Mouse (Mus musculus) WW6 (cell line): Measurements from ENCODE around the gene Apol6.

Source experiments
- DNase-seq: peaks from one replicate; pipeline ENCODE4 v3.0.0-alpha.2; 2013; ENCODE audit warnings: low read depth, low spot score

The Apol6 gene

DNA sequence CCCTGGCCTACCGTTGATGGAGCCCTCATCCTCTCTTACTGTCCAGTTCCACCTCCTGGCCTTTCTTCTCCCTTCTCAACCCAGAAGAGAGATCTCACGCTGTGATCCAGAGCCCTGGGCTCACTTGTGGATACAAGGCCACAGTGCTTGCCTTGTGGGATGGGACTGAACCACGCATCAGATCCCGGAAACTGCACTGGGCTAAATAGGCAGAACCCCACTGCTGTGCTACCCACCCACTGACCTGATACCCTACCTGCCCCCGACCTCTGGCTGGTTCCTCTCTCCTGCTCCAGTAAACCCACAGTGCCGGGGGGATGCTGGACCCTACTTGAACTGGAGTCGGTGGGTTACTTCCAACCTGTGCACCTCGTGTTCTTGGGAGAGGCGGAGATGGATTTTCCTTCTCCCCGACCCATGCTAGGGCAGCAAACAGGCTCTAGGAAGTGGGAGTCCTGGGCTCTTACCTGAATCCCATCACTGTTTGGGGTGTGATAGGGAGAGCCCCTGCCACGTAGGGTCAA lies 26.3 kb downstream of the Apol6 start:
- no peak for DNase-seq

DNA sequence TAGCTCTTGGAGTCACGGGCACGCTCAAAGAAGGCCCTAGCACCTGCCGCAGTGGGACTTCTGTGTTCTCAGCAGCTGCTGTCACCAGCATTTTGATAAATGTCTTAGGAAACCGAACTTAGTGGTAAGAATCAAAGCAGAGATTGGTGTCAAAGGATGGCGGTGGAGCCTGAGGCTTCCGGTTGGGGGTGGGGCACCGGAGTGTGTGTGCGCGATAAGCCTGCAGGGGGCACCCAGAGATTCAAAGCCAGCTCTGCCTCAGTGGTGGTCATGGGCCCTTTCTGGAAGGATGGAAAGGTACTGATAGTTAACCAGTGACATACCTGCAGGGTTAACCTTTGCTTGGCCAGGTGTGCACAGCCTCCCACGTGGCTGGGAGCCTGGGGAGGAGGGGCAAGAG lies 27.0 kb downstream of the Apol6 start:
- DNase-seq: no peak

DNA sequence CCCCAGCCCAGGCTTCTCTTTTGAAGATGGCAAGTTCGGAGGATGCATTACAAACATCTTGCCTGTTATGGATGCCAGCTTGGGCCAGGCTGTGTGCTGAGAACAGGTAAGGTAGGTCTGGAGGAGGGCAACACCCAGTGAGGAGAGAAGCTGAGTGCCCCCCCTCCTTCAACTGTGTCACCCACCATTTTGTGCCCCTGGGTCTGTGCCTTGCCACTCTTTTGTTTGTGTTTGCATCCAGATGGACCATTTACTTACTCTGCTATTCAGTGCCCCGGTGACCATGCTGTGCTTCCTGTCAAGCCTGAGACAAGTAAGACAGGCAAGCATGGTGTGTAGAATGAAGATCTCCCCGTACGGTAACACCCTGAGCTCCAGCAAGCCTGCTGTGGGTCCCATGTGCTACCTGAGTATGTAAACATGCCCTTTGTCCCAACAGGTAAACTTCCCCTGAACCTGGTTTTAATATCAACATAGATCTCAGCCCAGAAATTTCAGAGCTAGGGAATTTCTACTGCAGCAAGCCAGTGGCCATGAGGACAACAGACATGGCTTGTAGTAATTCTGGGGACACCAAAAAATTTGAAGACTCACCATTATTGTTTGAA lies 28.1 kb downstream of the Apol6 start:
- DNase-seq: no peak

DNA sequence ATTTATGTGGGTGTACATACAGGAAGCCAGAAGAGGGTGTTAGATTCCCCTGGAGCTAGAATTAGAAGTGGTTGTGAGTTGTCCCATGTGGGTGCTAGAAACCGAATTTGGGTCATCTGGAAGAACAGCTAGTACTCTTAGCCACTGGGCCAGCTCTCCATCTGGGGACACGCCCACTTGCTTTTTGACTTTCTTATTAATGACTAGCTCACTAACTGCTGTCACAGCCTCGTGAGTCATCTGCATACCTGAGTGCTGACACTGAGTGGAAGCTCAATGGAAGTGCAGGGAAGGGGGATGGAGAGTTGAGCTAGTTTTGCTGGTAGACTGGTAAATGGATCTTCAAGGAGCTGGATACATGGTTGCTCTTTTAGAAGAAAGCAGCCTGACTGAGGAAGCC lies 32.0 kb downstream of the Apol6 start:
- DNase-seq: no peak

DNA sequence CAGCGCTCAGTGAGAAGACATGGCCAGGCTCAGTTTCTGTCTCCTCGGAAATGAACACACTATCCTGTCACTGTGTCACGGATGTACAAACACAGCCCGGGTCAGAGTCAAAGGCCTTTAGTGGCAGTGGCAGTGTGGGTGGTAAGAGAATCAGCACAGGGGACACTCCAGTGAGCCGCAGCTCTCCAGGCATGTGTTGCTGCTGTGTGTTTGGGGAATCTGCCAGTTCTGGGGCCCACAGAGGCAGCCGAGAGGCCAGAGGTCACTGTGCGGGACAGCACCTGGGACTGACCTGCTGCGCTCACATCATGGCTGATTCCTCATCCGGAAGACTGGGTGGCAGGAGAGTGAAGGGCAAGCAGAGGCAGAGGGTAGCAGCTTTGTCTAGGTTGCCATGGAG lies 33.4 kb downstream of the Apol6 start:
- DNase-seq: no peak

DNA sequence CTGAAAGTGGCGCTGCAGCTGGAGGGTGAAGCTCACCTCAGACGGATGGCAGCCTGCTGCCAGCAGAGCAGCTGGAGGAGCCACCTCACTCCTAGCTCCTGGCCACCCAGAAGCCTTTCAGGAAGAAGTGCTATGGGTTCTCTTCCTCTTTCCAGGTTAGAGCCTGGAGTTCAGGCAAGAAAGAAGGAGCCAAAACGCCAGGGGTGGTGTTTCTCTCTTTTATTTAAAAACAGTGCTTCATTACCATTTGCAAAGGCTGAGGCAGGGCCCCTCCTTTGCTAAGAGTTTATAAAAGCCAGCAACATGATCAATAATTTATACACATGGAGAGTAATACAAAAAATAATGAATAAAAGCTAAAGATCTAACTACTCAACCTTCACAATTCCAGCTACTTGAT lies 34.3 kb downstream of the Apol6 start:
- DNase-seq: no peak

DNA sequence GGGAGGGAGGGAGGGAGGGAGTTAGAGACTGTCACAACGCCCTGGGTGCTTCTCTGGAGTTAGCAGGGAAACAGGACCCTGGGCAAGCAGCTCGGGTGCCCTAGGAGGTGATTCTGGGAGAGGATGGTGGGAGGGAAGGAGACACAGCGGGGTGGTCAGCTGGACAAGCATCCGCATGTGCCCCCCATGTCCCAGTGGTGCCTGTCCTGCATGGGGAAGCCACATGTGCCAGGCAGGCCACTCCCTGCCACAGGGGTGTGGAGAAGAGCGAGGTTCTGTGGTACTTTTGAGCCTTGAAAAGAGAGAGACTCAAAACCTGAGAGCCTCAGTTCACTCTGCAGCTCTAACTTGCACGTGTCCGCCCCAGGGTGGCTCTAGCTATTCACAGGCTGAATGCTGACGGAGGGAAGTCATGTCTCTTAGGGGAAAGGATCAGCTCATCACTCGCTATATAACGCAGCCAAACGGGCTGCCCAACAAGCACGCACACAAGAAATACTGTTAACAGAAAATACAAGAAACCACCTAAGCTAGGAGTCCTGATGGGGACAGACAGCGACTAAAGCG lies 34.8 kb downstream of the Apol6 start:
- no peak for DNase-seq

DNA sequence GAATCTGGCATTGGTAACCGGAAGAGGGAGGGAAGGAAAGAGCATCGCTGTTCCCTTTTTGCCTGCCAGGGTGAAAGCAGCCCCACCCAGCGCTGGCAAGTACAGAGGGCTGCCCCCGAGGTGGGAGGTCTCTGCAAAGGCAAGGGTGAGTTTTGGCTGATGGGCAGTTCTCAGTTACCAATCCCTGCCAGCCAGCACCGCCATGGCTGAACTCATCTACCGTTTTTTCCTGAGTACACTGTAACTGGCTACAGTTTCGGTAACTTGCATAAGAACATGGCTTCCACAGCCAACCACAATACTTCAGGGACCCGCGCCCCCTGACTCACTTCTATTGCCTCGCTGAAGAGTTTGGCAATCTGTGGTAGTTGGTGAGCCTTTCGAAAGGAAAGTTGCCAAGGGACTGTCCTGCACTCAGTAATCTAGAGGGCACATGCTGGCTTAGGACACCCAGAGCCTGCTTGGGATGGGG lies 35.4 kb downstream of the Apol6 start:
- DNase-seq: no peak

DNA sequence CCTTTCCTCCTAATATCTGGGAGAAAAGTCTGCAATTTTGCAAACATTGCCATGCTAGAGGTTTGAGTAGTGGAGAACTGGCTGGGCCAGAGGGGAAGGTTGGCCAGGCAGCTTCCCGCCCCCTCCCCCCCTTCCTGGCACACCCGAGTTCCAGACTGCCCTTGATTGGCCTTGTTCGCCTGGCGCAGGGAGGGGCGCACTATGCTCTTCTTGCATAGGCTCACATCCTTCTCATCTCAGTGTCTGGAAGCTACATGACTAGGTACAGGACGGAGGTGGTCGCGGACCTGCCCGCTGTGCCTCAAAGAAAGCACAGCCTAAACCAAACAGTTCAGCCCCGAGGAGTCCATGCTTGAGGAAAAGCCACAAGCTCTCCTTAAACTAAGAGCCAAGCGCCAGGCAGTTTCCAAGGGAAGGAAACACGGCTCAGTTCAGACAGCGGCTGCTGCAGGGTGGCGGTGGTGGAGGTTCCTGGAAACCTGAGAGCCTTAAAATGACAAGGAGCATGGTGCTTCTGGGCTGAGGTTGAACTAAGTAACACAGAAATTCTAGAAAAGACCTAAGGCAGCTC lies 36.2 kb downstream of the Apol6 start:
- DNase-seq: no peak

DNA sequence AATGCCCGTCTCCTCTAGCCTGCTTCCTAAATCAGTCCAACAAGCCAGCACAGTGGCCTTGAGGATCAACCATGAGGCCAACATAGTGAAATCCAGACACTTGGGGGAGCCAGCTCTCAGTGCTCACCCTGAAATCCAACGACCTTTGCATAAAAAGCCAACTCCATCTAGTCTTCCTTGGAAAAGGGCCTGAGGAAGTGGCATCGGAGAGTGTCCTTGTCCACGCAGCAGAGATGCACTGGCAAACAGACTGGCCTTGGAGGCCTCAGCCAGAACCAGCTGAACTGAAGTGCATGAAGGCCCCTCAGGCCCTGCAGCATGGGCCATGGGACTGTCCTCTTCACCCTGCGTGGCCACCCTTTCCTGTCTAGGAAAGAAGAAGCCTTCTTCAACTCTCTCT lies 36.9 kb downstream of the Apol6 start:
- no peak for DNase-seq

DNA sequence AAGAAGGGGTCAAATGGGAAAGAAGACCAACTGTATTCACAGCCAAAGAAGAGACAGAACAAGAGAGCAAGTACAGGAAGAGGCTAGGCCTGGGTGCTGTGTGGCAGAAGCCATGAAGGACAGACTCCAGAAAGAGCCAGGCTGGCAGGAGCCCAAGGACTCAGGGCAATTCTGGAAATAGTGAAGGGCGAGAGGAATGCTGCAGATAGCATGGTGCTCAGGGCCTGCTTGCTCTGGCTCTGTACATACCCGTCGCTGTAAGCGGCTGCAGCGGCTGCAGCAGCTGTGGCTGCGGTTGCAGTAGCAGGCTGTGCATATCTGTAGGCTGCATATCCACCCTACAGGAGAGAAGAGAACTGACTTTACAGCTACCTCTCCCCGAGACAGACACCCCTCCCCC lies 41.3 kb downstream of the Apol6 start:
- no peak for DNase-seq

DNA sequence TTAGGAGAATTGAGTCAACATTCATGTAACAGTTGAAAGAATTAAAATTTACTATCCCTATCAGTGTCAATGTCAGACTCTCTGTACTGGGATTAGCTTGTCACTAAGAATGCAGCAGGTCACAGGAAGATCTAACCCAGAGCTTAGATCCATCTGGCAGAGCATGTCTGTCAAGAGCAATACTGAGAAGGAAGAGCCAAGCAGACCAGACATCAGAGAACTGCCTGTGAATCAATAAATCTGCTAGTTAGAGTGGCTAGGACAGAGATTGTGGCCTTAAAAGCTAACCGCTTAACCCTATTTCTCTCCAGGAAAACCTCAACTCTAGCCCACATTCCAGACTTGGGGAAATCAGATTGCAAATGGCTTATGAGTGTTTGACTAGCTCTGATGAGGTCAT lies 42.0 kb downstream of the Apol6 start:
- no peak for DNase-seq

DNA sequence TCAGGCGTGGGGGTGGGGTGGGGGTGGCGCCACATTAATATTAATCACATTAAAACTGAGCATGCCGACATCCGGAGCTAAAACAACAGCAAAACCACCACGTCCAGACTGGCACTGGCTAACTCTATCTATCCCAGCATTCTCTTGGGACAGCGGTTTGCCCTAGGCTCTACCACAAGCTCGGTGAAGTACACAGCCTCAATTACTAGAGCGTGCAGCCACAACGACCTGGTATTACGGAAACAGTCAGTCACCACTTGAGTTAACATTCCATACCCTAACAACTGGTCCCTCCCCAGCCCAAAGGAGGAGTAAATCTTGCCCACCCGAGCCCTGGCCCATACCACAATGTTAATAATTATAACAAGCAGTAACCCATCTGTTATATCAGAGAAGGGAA lies 44.7 kb downstream of the Apol6 start:
- no peak for DNase-seq

DNA sequence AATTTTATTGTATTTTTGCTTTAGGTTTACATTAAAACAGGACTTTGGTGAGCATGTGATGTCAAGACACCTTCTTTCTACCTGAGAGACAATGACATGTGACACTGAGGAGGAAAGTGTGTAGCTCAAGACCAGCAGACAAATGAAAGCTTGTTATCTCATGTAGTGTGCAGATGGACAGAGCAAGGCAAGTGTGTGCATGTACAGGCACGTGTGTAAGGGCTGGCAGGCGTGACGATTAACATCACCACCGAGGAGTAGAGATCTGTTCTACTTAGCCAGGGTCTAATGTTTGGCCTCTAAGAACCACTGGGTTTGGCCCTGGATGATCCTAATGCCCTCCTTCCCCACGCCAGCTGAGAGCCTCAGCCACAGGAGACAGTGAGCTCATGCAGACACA lies 46.0 kb downstream of the Apol6 start:
- DNase-seq: no peak

DNA sequence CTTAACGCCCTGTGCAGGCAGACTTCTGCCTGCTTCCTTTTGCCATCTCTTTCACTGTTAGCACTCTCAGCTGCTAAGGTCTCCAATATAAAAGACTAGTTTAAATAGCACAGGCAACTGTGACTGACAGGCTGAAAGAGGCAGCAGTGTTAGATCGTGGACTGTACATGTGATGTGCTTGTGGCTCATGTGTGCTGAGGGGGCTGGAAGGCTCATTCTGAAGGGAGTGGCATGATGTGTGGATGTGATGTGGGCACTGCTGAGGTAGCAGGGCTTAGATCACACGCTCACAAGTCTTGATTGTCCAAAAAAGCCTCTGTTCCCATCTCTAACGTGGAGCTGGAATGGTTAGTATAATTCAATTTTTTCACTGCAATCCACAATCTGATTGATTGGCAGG lies 46.9 kb downstream of the Apol6 start:
- DNase-seq: no peak

DNA sequence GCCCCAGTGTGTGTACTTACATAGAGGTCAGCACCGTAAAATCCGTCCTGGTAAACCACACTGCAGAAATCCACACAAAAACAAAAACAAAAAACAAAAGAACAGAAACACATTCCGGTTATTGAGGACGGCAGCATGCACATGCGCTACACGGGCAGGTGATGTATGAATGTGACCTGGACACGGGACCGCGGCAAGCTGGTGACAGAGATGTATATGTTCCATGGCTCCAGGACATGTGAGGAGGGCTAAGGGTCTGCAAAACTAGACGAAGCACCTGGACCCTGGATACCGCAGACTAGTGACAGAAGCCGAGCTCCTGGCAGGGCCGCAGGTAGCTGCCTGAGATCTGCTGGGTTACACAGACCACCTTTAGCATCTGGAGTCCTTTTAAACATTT lies 49.9 kb downstream of the Apol6 start:
- no peak for DNase-seq

DNA sequence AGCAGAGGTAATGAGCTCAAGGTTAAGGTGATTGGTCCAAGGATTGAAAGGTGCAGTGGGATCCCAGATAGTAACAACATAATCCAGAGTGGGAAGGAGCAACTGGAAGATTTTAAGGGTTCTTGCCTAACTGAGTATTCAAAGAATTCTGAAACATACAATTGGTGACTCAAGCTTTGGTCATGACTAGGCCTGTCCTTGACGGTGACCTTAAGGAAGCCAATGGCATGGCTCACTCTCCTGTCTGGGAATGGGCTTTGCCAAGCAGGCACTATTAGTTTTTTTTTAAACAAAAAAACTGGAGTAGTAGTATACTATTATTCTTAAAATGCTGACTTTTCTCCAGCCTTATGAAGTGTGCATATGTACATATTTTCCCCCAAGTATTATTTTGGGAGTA lies 50.7 kb downstream of the Apol6 start:
- DNase-seq: no peak

DNA sequence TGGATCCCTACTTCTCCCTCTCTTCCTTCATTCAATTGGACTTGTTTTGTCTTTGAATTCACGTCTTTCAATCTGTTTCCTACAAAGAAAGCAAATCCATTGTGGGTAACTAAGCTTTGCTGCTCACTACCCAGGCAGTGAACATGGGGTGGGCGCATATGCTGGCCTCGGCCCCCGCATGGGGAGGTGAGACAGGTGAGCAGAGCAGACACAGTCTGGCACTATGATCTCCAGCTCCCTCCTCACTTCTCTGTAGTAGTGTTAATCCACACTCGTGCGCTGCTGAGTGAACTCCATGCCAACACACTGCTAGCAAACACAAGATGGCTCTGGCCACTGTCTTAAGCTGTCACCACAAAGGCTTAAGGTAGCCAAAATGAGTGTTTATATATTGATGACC lies 52.8 kb downstream of the Apol6 start:
- DNase-seq: no peak

DNA sequence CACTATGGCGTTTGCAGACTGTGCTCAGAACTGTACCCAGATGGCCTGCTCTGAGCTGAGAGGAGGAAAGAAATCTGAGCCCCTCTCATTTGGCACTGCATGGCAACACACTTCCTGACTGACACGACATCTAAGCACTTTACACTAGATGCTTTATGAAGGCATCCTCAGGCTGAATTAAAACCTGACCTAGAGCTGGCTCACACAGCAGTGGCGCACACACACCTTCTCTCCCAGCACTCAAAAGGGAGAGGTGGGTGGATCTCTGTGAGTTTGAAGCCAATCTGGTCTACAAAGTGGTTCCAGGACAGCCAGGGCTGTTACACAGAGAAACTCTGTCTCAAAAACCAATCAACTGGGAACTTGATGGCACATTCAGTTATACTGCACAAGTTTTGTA lies 55.2 kb downstream of the Apol6 start:
- no peak for DNase-seq

DNA sequence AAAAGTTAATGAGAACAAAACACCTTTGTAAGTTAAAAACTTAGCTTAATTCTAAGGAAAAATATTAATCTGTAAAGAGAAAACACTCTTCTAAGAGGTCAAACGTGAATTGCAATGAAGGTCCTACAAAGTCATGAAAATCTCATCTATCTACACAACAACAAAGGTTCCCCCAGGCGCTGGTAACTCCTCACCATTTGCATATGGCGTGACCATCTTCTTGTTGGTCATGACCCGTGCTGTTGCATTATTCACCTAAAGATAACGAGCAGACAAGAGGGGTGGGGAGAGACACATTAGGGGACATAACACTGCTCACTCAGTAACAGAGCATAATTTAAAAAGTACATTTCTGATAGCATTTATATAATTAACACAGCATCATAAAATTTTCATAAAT lies 58.2 kb downstream of the Apol6 start:
- DNase-seq: no peak

DNA sequence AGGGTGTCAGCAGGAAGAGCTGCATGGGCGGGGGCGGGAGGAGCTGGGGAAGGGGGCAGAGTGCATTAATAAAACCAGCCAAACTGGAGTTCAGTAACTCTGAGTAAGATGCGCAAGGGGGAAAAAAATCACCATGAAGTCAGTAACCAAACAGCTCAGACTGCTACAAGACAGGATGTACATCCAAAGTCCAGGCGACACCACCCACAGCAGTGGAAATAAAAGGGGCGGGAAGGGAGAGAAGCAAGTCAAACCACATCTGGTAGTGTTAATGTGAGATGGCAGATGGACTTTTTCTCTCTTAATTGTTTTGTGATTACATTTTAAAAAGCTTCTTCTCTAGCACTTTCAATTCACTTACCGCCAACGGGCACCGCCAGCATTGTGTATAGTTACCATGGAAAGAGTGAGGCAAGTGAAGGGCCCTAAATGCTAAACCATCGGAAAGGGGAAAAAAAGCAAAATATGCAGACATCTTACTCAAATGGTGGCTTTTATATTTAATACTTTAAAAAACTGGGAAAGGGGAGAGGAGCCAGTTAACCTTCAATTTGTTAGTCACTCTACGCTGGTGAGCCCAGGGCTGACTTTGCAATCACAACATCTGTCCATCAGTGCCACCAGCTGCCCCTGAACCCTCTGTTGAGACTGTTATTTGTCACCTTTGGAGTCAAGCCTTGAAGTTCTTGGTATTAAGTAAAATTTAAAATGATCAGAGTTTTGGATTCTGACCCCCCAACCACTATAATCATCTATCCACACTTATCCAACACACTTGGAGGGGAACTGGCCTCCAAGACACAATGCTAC lies 60.0 kb downstream of the Apol6 start:
- no peak for DNase-seq

DNA sequence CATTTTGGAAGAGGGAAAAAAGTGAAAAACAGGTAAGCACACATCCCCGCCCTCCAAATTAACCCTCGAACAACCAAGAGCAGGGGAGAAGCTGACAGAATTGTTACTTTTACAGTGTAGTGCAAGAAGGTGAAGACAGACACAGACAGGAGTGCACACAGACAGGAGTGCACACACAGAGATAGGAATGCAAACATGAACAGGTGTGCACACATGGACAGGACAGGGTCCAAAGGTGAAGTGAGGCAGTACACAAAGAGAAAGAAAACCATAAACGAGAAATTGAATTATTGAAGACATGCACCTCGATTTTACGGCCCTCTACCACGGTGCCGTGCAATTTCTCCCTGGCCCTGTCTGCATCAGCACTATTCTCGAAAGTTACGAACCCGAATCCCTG lies 60.7 kb downstream of the Apol6 start:
- DNase-seq: no peak
